Mouse (Mus musculus): ENCODE data around the gene Itgb1bp1.

Itgb1bp1 gene

GRCm38 (mm10) chr12:21200613-21201012, 85.5 kb downstream of the Itgb1bp1 start:
- no peak for DNase-seq (ENCODE audit: extremely low spot score)

GRCm38 (mm10) chr12:21196420-21196819, 89.7 kb downstream of the Itgb1bp1 start:
- no peak for DNase-seq (ENCODE audit: extremely low spot score)

- DNase-seq (ENCODE audit: extremely low spot score), result no peak
These were observed 90.6 kb downstream of the Itgb1bp1 start for GRCm38 (mm10) chr12:21195497-21195896.

GRCm38 (mm10) chr12:21191546-21191945, 94.5 kb downstream of the Itgb1bp1 start:
- DNase-seq (ENCODE audit: extremely low spot score), result no peak
